Mouse (Mus musculus) heart, embryonic 16.5 days (tissue): Measurements from ENCODE around the gene Sugt1. TPM values are rescaled to one million over a fixed set of nuclear protein-coding genes. Genes with fewer than 3 reads are reported as not detected.

Experiments used
- ATAC-seq: fragments of 200-750 bp; cut with Nextera tagmentation; replicated peaks from 2 replicates; pipeline ENCODE4 v1.8.0; 2017; ENCODE audit warnings: moderate number of reproducible peaks; ENCODE audit not compliant: insufficient read depth, low FRiP score; ENCODE audit errors: extremely low read depth
- H3K27ac ChIP-seq: fragments of 300-500 bp; sonication (generic); 2 replicates; pipeline ENCODE4 v1.5.1; 2014; ENCODE audit warnings: mild to moderate bottlenecking, low read length, control low read depth, moderate library complexity
- H3K27me3 ChIP-seq: fragments of 300-500 bp; sonication (generic); 2 replicates; pipeline ENCODE4 v1.6.1; 2014; ENCODE audit warnings: low read length, mixed read lengths; ENCODE audit not compliant: control insufficient read depth, insufficient read depth
- H3K36me3 ChIP-seq: fragments of 300-500 bp; sonication (generic); 2 replicates; pipeline ENCODE4 v1.6.1; 2014; ENCODE audit not compliant: control insufficient read depth, insufficient read depth
- H3K4me1 ChIP-seq: fragments of 300-500 bp; sonication (generic); 2 replicates; pipeline ENCODE4 v1.6.1; 2014; ENCODE audit warnings: low read length, mixed read lengths; ENCODE audit not compliant: control insufficient read depth, insufficient read depth
- H3K4me2 ChIP-seq: fragments of 300-500 bp; sonication (generic); 2 replicates; pipeline ENCODE4 v1.6.1; 2014; ENCODE audit warnings: low read depth, mild to moderate bottlenecking, control low read depth, low read length
- H3K4me3 ChIP-seq: fragments of 300-500 bp; sonication (generic); 2 replicates; pipeline ENCODE4 v1.5.1; 2014; ENCODE audit warnings: mild to moderate bottlenecking, control low read depth, low read length
- H3K9ac ChIP-seq: fragments of 300-500 bp; sonication (generic); 2 replicates; pipeline ENCODE4 v1.6.1; 2014; ENCODE audit warnings: low read length, control low read depth
- H3K9me3 ChIP-seq: fragments of 300-500 bp; sonication (generic); replicated peaks from 2 replicates; pipeline ENCODE4 v1.6.1; 2016; ENCODE audit warnings: low read length; ENCODE audit not compliant: control insufficient read depth
- WGBS: fragments of 180-500 bp; shearing (Covaris S2); extraction: QIAGEN DNeasy Blood & Tissue Kit; methylation state at CpG from one replicate; pipeline ENCODE4 v1.1.7; 2014; 5-methylcytosine and 5-hydroxymethylcytosine counted together
- polyA plus RNA-seq: library from polyadenylated mRNA; unstranded; fragments of >200 nt; fragmentation: Nextera tagmentation; extraction: Ambion mirVana; gene quantifications from 2 replicates; pipeline ENCODE4 v1.2.1, GENCODE M21; 2015

Gene Sugt1
- polyA plus RNA-seq, 1 experiment from 2014 or later = 105 TPM

DNA sequence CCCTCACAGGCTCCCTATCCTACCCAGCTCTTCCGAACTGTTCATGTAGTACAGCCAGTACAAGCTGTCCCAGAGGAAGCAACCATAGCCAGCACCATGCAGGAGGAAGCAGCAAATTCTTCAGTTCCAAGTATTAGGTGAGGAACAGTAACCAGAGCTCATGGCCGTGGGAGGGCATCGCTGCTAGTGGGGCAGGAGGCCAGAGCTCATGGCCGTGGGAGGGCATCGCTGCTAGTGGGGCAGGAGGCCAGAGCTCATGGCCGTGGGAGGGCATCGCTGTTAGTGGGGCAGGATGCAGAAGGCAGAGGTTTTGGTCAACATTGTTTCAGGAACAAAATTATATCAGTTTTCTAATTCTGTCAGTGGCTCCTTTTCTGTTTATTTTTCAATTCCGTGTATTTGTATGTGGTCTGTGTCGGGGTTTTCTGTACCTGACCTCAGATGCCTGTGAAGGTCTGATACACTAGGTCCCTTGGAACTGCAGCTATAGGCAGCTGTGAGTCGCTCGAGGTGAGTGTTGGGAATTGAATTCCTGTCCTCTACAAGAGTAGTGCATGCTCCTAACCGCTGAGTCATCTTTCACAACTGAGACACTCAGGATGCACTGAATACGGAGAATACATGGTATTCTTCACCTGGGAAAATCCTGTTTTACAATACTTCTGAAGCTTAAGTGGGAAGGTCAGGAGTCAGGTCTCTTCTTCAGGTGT lies 13.9 kb upstream of the Sugt1 start:
- 89% methylated on average over 13 of the region's 13 CpGs for WGBS
- no peaks in the 10 kb centered on the region for H3K9me3 ChIP-seq
- H3K9ac ChIP-seq = no peak overlapping the region
- no peak overlapping the region for H3K4me2 ChIP-seq
- H3K4me3 ChIP-seq = no peak overlapping the region
- no peak overlapping the region for H3K27ac ChIP-seq
- H3K36me3 ChIP-seq = peaks cover 32% of the 10 kb centered on the region
- H3K4me1 ChIP-seq = no peaks in the 10 kb centered on the region
- ATAC-seq = no peak
- H3K27me3 ChIP-seq = no peaks in the 10 kb centered on the region

DNA sequence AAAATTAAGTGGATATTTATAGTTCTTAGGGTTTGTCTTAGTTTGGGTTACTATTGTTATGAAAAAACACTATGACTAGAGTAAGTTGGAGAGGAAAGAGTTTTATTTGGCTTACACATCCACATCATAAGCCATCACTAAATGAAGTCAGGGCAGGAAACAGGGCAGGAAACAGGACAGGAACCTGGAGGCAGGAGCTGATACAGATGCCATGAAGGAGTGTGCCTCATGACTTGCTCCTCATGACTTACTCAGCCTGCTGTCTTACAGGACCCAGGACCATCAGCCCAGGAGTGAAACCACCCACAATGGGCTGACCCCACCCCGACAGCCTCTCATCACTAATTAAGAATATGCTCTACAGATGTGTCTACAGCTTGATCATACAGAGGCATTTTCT lies 13.1 kb upstream of the Sugt1 start:
- Histone ChIP-seq H3K4me3 (no peak overlapping the region), H3K27me3 (no peaks in the 10 kb centered on the region), H3K36me3 (peaks cover 27% of the 10 kb centered on the region), H3K27ac (no peak overlapping the region), H3K4me2 (no peak overlapping the region), H3K4me1 (no peaks in the 10 kb centered on the region), H3K9me3 (no peaks in the 10 kb centered on the region), H3K9ac (no peak overlapping the region)
- ATAC-seq = no peak
- 90% methylated on average over 1 of the region's 1 CpGs for WGBS

DNA sequence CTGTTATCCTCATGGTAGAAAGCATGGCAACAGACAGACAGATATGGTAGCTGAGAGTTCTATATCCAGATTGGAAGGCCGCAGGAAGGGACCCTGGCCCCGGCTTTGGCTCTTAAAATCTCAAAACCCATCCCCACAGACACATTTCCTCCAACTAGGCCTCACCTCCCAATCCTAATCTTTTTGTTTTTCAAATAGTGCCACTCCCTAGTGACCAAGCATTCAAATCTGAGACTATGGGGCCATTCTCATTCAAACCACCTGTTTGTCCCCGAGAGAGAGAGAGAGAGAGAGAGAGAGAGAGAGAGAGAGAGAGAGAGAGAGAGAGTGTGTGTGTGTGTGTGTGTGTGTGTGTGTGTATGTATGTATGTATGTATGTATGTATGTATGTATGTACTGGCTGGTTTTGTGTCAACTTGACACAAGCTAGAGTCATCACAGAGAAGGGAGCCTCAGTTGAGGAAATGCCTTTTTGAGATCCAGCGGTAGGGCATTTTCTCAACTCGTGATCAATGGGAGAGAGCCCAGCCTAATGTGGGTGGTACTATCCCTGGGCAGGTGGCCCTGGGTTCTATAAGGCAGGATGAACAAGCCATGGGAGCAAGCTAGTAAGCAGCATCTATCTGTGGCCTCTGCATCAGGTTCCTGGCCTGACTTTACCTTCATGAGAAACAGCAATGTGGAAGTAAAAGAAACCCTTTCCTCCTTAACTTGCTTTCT lies 3.8 kb upstream of the Sugt1 start:
- WGBS = 79% methylated on average over 5 of the region's 5 CpGs
- Histone ChIP-seq H3K4me1 (peaks cover 9% of the 10 kb centered on the region), H3K4me2 (no peak overlapping the region), H3K36me3 (peaks cover 4% of the 10 kb centered on the region; the same call in 1 of the 2 replicates), H3K27ac (no peak overlapping the region), H3K27me3 (no peaks in the 10 kb centered on the region), H3K9ac (no peak overlapping the region), H3K4me3 (no peak overlapping the region), H3K9me3 (no peaks in the 10 kb centered on the region)
- ATAC-seq = no peak

DNA sequence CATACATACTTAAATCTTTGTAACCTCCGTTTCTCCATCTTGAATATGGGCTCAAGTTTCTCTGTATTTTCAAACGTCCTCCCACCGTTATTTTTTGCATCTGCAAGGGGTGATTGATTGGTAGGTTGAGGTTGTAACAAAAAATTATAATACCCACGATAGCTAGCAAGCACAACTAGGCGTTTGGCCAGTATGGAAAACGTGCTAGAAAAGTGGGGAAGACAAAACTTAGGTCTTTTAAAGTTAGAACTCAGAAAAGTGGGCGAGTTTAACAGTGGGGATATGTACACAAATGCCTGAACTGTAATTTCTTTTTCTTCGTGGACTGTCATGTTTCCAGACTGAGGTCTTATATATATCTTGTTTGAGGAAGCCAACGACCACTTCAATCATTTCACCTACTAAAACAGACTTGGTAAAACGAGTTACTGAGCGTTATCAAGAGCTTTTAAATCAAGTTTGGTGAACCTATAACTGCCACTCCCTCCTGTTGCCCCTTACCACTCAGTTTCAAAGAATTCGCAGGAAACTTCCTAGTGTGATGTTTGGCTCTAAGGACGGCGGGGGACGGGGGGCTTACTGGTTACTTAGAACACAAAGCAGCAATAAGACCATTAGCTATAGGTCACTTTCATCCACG lies 872 bp upstream of the Sugt1 start:
- peaks cover 11% of the 10 kb centered on the region for H3K4me1 ChIP-seq
- peak overlapping the region; percentile 64 for H3K4me3 ChIP-seq
- 31% methylated on average over 16 of the region's 16 CpGs for WGBS
- no peak for ATAC-seq
- peak overlapping the region; percentile 86 for H3K9ac ChIP-seq
- no peaks in the 10 kb centered on the region for H3K27me3 ChIP-seq
- no peaks in the 10 kb centered on the region; the same call in 1 of the 2 replicates for H3K36me3 ChIP-seq
- H3K9me3 ChIP-seq = no peaks in the 10 kb centered on the region
- H3K4me2 ChIP-seq = peak overlapping the region; percentile 94
- peak overlapping the region; percentile 99 for H3K27ac ChIP-seq

DNA sequence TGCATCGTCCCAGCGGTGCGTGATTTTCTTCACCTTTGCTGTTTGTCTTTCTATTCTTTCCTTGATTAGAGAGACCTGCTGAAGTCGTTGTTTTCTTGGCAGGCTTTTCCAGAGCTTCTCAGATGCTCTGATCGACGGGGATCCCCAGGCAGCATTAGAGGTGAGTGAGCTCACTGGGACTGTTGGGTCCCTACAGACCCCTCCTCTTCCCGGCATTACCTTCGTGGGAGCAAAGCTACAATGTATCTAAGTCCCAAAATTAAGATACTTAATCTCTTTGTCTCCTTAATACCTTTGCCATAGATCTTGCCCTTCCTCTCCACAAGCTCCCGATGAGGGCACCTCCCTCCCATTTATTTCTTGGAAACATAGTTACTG lies 350 bp downstream of the Sugt1 start:
- Histone ChIP-seq H3K4me1 (peaks cover 11% of the 10 kb centered on the region), H3K36me3 (no peaks in the 10 kb centered on the region; the same call in 1 of the 2 replicates), H3K27me3 (no peaks in the 10 kb centered on the region), H3K9me3 (no peaks in the 10 kb centered on the region), H3K4me3 (peak overlapping the region; percentile 64), H3K27ac (peak overlapping the region; percentile 99), H3K9ac (peak overlapping the region; percentile 86), H3K4me2 (peak overlapping the region; percentile 94)
- ATAC-seq = peak; percentile 11; the same call in 1 of the 2 replicates
- WGBS = under 1% methylated on average over 9 of the region's 9 CpGs

DNA sequence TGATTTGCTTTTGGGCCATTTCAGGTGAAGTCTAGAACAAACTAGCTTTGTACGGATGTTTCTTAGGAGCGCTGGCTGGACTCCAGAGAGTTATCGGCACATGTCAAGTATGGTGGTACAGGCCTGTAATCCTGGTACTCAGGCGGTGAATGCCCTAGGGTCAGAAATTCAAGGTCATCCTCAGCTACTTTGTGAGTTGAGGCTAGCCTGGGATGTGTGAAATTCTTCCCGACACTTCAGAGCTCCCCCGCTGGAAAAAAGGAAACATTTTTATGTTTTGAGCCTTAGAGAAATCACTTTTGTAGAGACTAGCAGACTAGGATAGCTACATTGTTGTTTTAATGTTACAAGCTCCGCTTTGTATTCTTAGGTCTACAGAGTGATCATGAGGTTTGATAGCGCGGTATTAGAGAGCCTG lies 1.1 kb downstream of the Sugt1 start:
- 73% methylated on average over 9 of the region's 9 CpGs for WGBS
- Histone ChIP-seq H3K4me2 (peak overlapping the region; percentile 94), H3K36me3 (no peaks in the 10 kb centered on the region; the same call in 1 of the 2 replicates), H3K4me1 (peaks cover 11% of the 10 kb centered on the region), H3K27ac (no peak overlapping the region), H3K4me3 (peak overlapping the region; percentile 64), H3K9me3 (no peaks in the 10 kb centered on the region), H3K27me3 (no peaks in the 10 kb centered on the region), H3K9ac (peak overlapping the region; percentile 86)
- no peak for ATAC-seq

DNA sequence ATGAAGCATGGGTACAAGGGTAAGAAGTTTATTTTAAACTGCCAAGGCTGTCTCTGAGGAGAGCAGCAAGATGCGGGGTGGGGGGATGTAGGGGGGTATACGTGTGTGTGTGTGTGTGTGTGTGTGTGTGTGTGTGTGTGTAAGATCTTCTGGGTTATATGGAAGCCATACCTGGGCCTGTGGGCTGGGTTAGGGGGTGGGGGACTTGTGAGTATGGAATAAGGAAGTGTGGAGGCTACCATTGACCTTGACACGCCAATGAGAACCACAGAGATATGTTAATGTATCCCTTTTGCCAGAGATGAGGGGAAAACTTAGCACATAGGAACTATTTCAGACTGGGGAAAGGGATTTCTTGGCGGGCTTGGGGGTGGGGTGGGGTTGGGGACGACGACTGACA lies 1.9 kb downstream of the Sugt1 start:
- no peak for ATAC-seq

DNA sequence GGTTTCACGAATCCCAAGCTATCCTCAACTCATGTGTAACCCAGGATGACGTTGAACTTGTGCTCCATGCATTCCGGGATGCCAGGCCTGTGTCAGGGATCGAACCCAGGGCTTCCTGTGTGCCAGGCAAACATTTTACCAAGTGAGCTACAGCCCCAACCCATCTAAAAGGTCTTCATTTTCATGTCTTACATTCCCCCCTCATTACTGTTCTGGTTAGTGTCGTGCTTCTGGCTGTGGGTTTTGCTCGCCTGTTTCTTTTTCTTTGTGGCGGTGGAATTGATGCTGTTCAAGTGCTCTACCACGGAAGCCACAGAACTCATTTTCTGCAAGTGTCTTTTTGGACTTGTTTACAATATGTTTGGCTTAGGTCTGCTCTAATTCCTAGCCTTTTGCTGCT lies 3.4 kb downstream of the Sugt1 start:
- H3K27me3 ChIP-seq = no peaks in the 10 kb centered on the region
- no peak for ATAC-seq
- peaks cover 11% of the 10 kb centered on the region for H3K4me1 ChIP-seq
- H3K36me3 ChIP-seq = peaks cover 2% of the 10 kb centered on the region; the same call in 1 of the 2 replicates
- H3K9me3 ChIP-seq = no peaks in the 10 kb centered on the region
- H3K4me3 ChIP-seq = no peak overlapping the region
- no peak overlapping the region for H3K9ac ChIP-seq
- WGBS = 92% methylated on average over 8 of the region's 8 CpGs
- no peak overlapping the region for H3K4me2 ChIP-seq
- H3K27ac ChIP-seq = no peak overlapping the region

More for the DNA sequence above, 1.9 kb downstream of the Sugt1 start:
- Histone ChIP-seq H3K27me3 (no peaks in the 10 kb centered on the region), H3K9ac (no peak overlapping the region), H3K4me3 (no peak overlapping the region), H3K27ac (no peak overlapping the region), H3K4me1 (peaks cover 11% of the 10 kb centered on the region), H3K9me3 (no peaks in the 10 kb centered on the region), H3K36me3 (no peaks in the 10 kb centered on the region; the same call in 1 of the 2 replicates), H3K4me2 (peak overlapping the region; percentile 33; the same call in 1 of the 2 replicates)
- 89% methylated on average over 6 of the region's 6 CpGs for WGBS

DNA sequence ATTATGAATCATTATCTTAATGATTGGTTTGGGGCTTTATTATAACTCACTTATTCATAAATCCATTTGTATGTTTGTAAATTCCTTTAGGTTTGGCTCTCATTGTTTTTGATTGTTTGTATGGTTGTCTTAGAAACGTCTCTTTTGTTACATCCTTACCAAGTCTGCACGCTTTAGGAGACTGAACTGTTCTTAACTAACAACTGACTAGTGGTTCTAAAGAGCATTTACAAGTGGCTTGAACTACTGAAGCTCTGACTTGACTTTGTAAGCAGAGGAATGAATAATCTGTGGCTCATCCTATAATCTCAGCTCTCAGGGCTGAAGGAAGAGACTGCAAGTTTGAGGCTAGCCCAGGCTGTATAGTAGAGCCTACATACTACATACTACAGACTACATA lies 4.1 kb downstream of the Sugt1 start:
- Histone ChIP-seq H3K36me3 (peaks cover 5% of the 10 kb centered on the region), H3K9me3 (no peaks in the 10 kb centered on the region), H3K27me3 (no peaks in the 10 kb centered on the region), H3K4me2 (no peak overlapping the region), H3K27ac (no peak overlapping the region), H3K4me3 (no peak overlapping the region), H3K9ac (no peak overlapping the region), H3K4me1 (peaks cover 8% of the 10 kb centered on the region)
- no peak for ATAC-seq
- 88% methylated on average over 2 of the region's 2 CpGs for WGBS
